Mouse (Mus musculus) lung, adult 2 months (tissue): Measurements from ENCODE around the gene Bcas3.

Experiments used
- CTCF ChIP-seq: fragments of 200-500 bp; IDR thresholded peaks from 2 replicates; pipeline ENCODE4 v1.5.1; 2011; ENCODE audit warnings: mild to moderate bottlenecking, low read length, control low read depth; ENCODE audit not compliant: insufficient read depth
- POLR2A ChIP-seq: fragments of 200-500 bp; IDR thresholded peaks from 2 replicates; pipeline ENCODE4 v1.6.1; 2011; ENCODE audit warnings: low read depth, mild to moderate bottlenecking, control low read depth, low read length, borderline replicate concordance; ENCODE audit errors: extremely low read depth

GRCm38 (mm10) chr11:85714312-85714931 lies 361.5 kb downstream of the Bcas3 start:
- TF ChIP-seq CTCF = no peak
- TF ChIP-seq POLR2A = no peak
